Mouse (Mus musculus): ENCODE results near the gene Prrc2a.

The Prrc2a gene

DNA sequence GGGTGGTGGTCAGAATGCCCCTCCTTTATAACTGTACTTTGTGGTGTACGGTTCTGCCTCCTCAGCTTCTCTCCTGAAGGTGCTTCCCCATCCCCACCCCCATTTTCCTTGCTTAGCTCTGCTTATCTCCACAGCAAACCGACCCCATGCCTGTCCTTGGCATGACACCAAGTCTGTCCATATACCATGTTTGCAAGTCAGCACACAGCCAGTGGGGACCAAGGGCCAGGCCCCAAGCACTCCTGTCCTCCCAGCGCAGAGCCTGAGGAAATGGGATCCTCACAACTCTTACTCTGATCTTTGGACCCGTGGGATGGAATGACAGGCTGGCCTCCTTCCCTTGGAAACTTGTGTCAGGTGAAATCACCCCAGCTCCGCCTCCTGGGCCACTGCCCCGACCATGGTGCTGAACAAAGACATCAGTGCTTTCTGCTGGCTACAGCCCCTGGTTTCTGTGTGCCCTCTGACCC is 61.4 kb downstream of the Prrc2a start:
- no peak for DNase-seq (ENCODE audit: low spot score)

DNA sequence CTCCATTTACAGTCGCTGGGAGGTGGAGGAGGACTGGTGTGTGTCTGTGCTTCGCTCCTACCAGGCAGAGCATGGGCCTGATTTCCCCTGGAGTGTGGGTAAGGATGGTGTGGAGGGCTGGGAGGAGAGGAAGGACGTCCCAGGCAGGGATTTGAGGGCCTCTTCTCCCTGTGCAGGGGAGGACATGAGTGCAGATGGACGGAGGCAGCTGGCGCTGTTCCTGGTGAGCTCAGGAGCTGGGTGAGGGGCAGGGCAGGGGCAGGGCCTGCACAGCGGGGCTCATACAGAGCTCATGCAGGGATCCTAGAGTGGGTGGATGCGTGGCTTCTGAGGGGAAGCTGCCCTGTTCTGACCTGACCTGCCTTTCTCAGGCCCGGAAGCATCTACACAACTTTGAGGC is 62.4 kb downstream of the Prrc2a start:
- DNase-seq (ENCODE audit: low spot score) = no peak

DNA sequence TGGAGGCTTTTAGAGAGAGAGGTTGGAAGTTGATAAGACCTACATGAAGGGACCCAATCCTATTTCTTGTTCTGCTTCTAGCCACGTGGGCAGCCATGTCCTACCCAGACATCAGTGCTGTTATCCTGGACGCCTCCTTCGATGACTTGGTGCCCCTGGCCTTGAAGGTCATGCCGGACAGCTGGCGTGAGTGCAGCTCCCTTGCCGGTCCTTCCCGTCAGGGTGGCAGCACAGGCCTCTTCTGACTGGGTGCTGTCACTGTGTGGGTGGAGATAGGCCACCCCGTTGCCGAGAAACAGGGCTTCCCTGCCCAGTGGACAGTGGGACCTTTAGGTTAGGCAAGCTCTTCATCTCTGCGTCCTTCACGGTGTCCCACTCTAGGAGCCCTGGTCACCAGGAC is 63.5 kb downstream of the Prrc2a start:
- no peak for DNase-seq (ENCODE audit: low spot score)

DNA sequence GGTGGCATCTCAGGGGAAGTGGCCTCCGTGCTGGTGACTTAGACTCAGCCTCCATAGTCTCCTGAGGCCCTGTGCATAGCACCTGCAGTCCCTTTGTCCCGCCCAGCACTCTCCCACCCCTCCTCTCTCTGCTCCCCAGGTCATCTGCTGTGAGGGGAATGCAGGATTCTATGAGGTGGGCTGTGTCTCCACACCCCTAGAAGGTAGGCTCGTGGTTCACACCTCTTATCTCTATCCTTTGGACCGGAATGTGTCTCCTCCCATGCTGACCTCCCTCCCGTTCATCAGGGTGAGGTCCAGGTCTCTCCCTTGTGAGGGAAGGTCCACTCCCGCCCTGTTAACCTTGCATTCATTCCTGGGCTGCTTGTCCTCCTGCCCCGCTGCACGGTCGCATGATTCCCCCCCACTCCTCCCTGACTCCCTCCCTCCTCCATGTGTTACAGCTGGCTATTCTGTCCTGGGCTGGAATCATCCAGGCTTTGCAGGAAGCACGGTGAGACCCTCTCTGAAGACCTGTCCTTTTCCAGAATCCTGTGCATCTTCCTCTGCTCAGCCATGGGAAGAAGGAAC is 64.4 kb downstream of the Prrc2a start:
- DNase-seq (ENCODE audit: low spot score) = no peak

Measured in embryo, embryonic 10.5 days (tissue).